Mouse (Mus musculus): Measurements from ENCODE around the gene Osbpl3. TPM values are rescaled to one million over a fixed set of nuclear protein-coding genes. Genes with fewer than 3 reads are reported as not detected.

Gene Osbpl3
- total RNA-seq, 1 experiment: 9.9 TPM

- DNase-seq (ENCODE audit: low read depth, low spot score): no peak
- H3K27ac ChIP-seq (ENCODE audit: insufficient read depth, low read depth, low read length, poor library complexity, severe bottlenecking): no peak overlapping the region
- H3K9me3 ChIP-seq (ENCODE audit: control insufficient read depth, insufficient read depth, low read depth, low read length): no peaks in the 10 kb centered on the region
- in situ Hi-C loops (cut with MboI; ENCODE audit: low sequenced_read_pairs in 2 of 2, unreplicated experiment in 2 of 2): no loop called here
- no peaks in the 10 kb centered on the region for H3K36me3 ChIP-seq (ENCODE audit: control insufficient read depth, insufficient read depth, low read length, poor library complexity, severe bottlenecking)
- no peaks in the 10 kb centered on the region for H3K4me1 ChIP-seq (ENCODE audit: control insufficient read depth in 2 of 2, insufficient read depth in 2 of 2, low read length in 2 of 2, poor library complexity in 1 of 2)
- H3K9ac ChIP-seq (ENCODE audit: insufficient read depth, low read depth, low read length, poor library complexity, severe bottlenecking): no peak overlapping the region
- no peak for TF ChIP-seq ZC3H11A (IDR thresholded peaks at IDR 0.05; ENCODE audit: borderline replicate concordance, low read depth, low read length)
- TF ChIP-seq ZNF384 (IDR thresholded peaks at IDR 0.05; ENCODE audit: low read depth, low read length): no peak
- no peak for TF ChIP-seq HCFC1 (IDR thresholded peaks at IDR 0.05; ENCODE audit: borderline replicate concordance, insufficient read depth, low read length)
- TF ChIP-seq CHD2 (IDR thresholded peaks at IDR 0.05; ENCODE audit: low read depth, low read length): no peak
- no peak for TF ChIP-seq MAFK (IDR thresholded peaks at IDR 0.05; ENCODE audit: insufficient read depth, low read depth, low read length)
- no peak overlapping the region for H3K4me3 ChIP-seq (ENCODE audit: insufficient read depth in 1 of 2, low read depth in 1 of 2, low read length in 2 of 2, poor library complexity in 1 of 2, severe bottlenecking in 1 of 2)
Observed at GRCm38 (mm10) chr6:50286881-50287280, 169.1 kb downstream of the Osbpl3 start.

GRCm38 (mm10) chr6:50279642-50280041 is 176.4 kb downstream of the Osbpl3 start:
- H3K27ac ChIP-seq (ENCODE audit: insufficient read depth, low read depth, low read length, poor library complexity, severe bottlenecking): no peak overlapping the region
- H3K4me3 ChIP-seq (ENCODE audit: insufficient read depth in 1 of 2, low read depth in 1 of 2, low read length in 2 of 2, poor library complexity in 1 of 2, severe bottlenecking in 1 of 2): no peak overlapping the region
- H3K4me1 ChIP-seq (ENCODE audit: control insufficient read depth in 2 of 2, insufficient read depth in 2 of 2, low read length in 2 of 2, poor library complexity in 1 of 2): 0 out of 4 replicates have a peak, but pooled peaks cover 0 to 1% of the 10 kb centered on the region in 2 experiments
- DNase-seq (ENCODE audit: low read depth, low spot score): no peak
- H3K36me3 ChIP-seq (ENCODE audit: control insufficient read depth, insufficient read depth, low read length, poor library complexity, severe bottlenecking): no peaks in the 10 kb centered on the region
- in situ Hi-C loops (cut with MboI; ENCODE audit: low sequenced_read_pairs in 2 of 2, unreplicated experiment in 2 of 2): no loop called here
- no peaks in the 10 kb centered on the region for H3K9me3 ChIP-seq (ENCODE audit: control insufficient read depth, insufficient read depth, low read depth, low read length)
- TF ChIP-seq ZC3H11A (IDR thresholded peaks at IDR 0.05; ENCODE audit: borderline replicate concordance, low read depth, low read length): no peak
- TF ChIP-seq ZNF384 (IDR thresholded peaks at IDR 0.05; ENCODE audit: low read depth, low read length): no peak
- TF ChIP-seq CHD2 (IDR thresholded peaks at IDR 0.05; ENCODE audit: low read depth, low read length): no peak
- TF ChIP-seq HCFC1 (IDR thresholded peaks at IDR 0.05; ENCODE audit: borderline replicate concordance, insufficient read depth, low read length): no peak
- no peak for TF ChIP-seq MAFK (IDR thresholded peaks at IDR 0.05; ENCODE audit: insufficient read depth, low read depth, low read length)
- H3K9ac ChIP-seq (ENCODE audit: insufficient read depth, low read depth, low read length, poor library complexity, severe bottlenecking): no peak overlapping the region

- Histone ChIP-seq H3K4me1 (ENCODE audit: control insufficient read depth in 2 of 2, insufficient read depth in 2 of 2, low read length in 2 of 2, poor library complexity in 1 of 2) (0 out of 4 replicates have a peak, but pooled peaks cover 0 to 1% of the 10 kb centered on the region in 2 experiments), H3K36me3 (ENCODE audit: control insufficient read depth, insufficient read depth, low read length, poor library complexity, severe bottlenecking) (no peaks in the 10 kb centered on the region), H3K27ac (ENCODE audit: insufficient read depth, low read depth, low read length, poor library complexity, severe bottlenecking) (no peak overlapping the region), H3K4me3 (ENCODE audit: insufficient read depth in 1 of 2, low read depth in 1 of 2, low read length in 2 of 2, poor library complexity in 1 of 2, severe bottlenecking in 1 of 2) (no peak overlapping the region), H3K9ac (ENCODE audit: insufficient read depth, low read depth, low read length, poor library complexity, severe bottlenecking) (no peak overlapping the region), H3K9me3 (ENCODE audit: control insufficient read depth, insufficient read depth, low read depth, low read length) (no peaks in the 10 kb centered on the region)
- in situ Hi-C loops (cut with MboI; ENCODE audit: low sequenced_read_pairs in 2 of 2, unreplicated experiment in 2 of 2): no loop called here
- no peak for TF ChIP-seq MAFK (IDR thresholded peaks at IDR 0.05; ENCODE audit: insufficient read depth, low read depth, low read length)
- no peak for TF ChIP-seq CHD2 (IDR thresholded peaks at IDR 0.05; ENCODE audit: low read depth, low read length)
- no peak for DNase-seq (ENCODE audit: low read depth, low spot score)
Observed at GRCm38 (mm10) chr6:50273947-50274346, 182.1 kb downstream of the Osbpl3 start.

- DNase-seq (ENCODE audit: low read depth, low spot score): no peak
- Histone ChIP-seq H3K36me3 (ENCODE audit: control insufficient read depth, insufficient read depth, low read length, poor library complexity, severe bottlenecking) (no peaks in the 10 kb centered on the region), H3K9ac (ENCODE audit: insufficient read depth, low read depth, low read length, poor library complexity, severe bottlenecking) (no peak overlapping the region), H3K9me3 (ENCODE audit: control insufficient read depth, insufficient read depth, low read depth, low read length) (no peaks in the 10 kb centered on the region), H3K4me3 (ENCODE audit: insufficient read depth in 1 of 2, low read depth in 1 of 2, low read length in 2 of 2, poor library complexity in 1 of 2, severe bottlenecking in 1 of 2) (no peak overlapping the region), H3K4me1 (ENCODE audit: control insufficient read depth in 2 of 2, insufficient read depth in 2 of 2, low read length in 2 of 2, poor library complexity in 1 of 2) (0 out of 4 replicates have a peak, but pooled peaks cover 0 to 1% of the 10 kb centered on the region in 2 experiments), H3K27ac (ENCODE audit: insufficient read depth, low read depth, low read length, poor library complexity, severe bottlenecking) (no peak overlapping the region)
- TF ChIP-seq ZNF384 (IDR thresholded peaks at IDR 0.05; ENCODE audit: low read depth, low read length) (no peak), HCFC1 (IDR thresholded peaks at IDR 0.05; ENCODE audit: borderline replicate concordance, insufficient read depth, low read length) (no peak), MAFK (IDR thresholded peaks at IDR 0.05; ENCODE audit: insufficient read depth, low read depth, low read length) (no peak), ZC3H11A (IDR thresholded peaks at IDR 0.05; ENCODE audit: borderline replicate concordance, low read depth, low read length) (no peak), CHD2 (IDR thresholded peaks at IDR 0.05; ENCODE audit: low read depth, low read length) (no peak)
- in situ Hi-C loops (cut with MboI; ENCODE audit: low sequenced_read_pairs in 2 of 2, unreplicated experiment in 2 of 2): no loop called here
Observed at GRCm38 (mm10) chr6:50273416-50273815, 182.6 kb downstream of the Osbpl3 start.

GRCm38 (mm10) chr6:50263670-50264069 is 192.3 kb downstream of the Osbpl3 start, which contains the start of gene Gsdme:
TSS of gene Gsdme (minus strand) at chr6:50263862.
- in situ Hi-C loops (cut with MboI; ENCODE audit: low sequenced_read_pairs in 2 of 2, unreplicated experiment in 2 of 2): no loop called here
- no peak for TF ChIP-seq MAFK (IDR thresholded peaks at IDR 0.05; ENCODE audit: insufficient read depth, low read depth, low read length)
- no peak for TF ChIP-seq CHD2 (IDR thresholded peaks at IDR 0.05; ENCODE audit: low read depth, low read length)
- no peak for TF ChIP-seq ZC3H11A (IDR thresholded peaks at IDR 0.05; ENCODE audit: borderline replicate concordance, low read depth, low read length)
- TF ChIP-seq ZNF384 (IDR thresholded peaks at IDR 0.05; ENCODE audit: low read depth, low read length): no peak
- no peak for TF ChIP-seq HCFC1 (IDR thresholded peaks at IDR 0.05; ENCODE audit: borderline replicate concordance, insufficient read depth, low read length)

More at GRCm38 (mm10) chr6:50263670-50264069, 192.3 kb downstream of the Osbpl3 start, which contains the start of gene Gsdme:
- Histone ChIP-seq H3K36me3 (ENCODE audit: control insufficient read depth, insufficient read depth, low read length, poor library complexity, severe bottlenecking) (no peaks in the 10 kb centered on the region), H3K4me1 (ENCODE audit: control insufficient read depth in 2 of 2, insufficient read depth in 2 of 2, low read length in 2 of 2, poor library complexity in 1 of 2) (peaks cover 0 to 7% of the 10 kb centered on the region in 2 experiments; a peak in 2 of 4 replicates), H3K27ac (ENCODE audit: insufficient read depth, low read depth, low read length, poor library complexity, severe bottlenecking) (no peak within 1 kb of the TSS), H3K4me3 (ENCODE audit: insufficient read depth in 1 of 2, low read depth in 1 of 2, low read length in 2 of 2, poor library complexity in 1 of 2, severe bottlenecking in 1 of 2) (no peak within 1 kb of the TSS), H3K9ac (ENCODE audit: insufficient read depth, low read depth, low read length, poor library complexity, severe bottlenecking) (no peak within 1 kb of the TSS), H3K9me3 (ENCODE audit: control insufficient read depth, insufficient read depth, low read depth, low read length) (no peaks in the 10 kb centered on the region)
- no peak for DNase-seq (ENCODE audit: low read depth, low spot score)
